Mouse (Mus musculus): ENCODE data around the gene Vcl.

- TF ChIP-seq CTCF (IDR thresholded peaks at IDR 0.05; ENCODE audit: extremely low read depth, insufficient read depth, low read length) = no peak
- TF ChIP-seq POLR2A (IDR thresholded peaks at IDR 0.05; ENCODE audit: extremely low read depth, insufficient read depth, low read length) = peak; percentile 99
Measured at GRCm38 (mm10) chr14:21052112-21052780, 123.0 kb downstream of the Vcl start, which contains the start of the genes Ap3m1 and Adk.

Measured in cortical plate, adult 2 months (tissue).